Mouse (Mus musculus): ENCODE measurements around the gene Pnpo. TPM values are rescaled to one million over a fixed set of nuclear protein-coding genes. Genes with fewer than 3 reads are reported as not detected.
A peak's percentile ranks its signal among the peaks of the same experiment; 100 is the strongest.

Pnpo gene
- total RNA-seq (2021) = 1 to 10 TPM; 8.2 to 8.3 TPM
- long read RNA-seq, experiment 1, transcript Pnpo-201 (7 exons, 1,994 nt) = major isoform, 9 of 10 reads
- long read RNA-seq, experiment 1, partial matches to known transcripts = 0 of 10 reads
- long read RNA-seq, experiment 1, other reads (novel, unspliced or antisense) = 1 of 10 reads
- long read RNA-seq, experiment 2, transcript Pnpo-201 (7 exons, 1,994 nt) = major isoform, 29 of 32 reads
- long read RNA-seq, experiment 2, partial matches to known transcripts = 1 of 32 reads
- long read RNA-seq, experiment 2, other reads (novel, unspliced or antisense) = 2 of 32 reads

- DNase-seq (ENCODE audit: low spot score in 2 of 2) = peak; percentile 56 to 84
Observed at GRCm38 (mm10) chr11:96943746-96944304, at the start of gene Pnpo. TSS of gene Pnpo (minus strand) at chr11:96943986.

DNA sequence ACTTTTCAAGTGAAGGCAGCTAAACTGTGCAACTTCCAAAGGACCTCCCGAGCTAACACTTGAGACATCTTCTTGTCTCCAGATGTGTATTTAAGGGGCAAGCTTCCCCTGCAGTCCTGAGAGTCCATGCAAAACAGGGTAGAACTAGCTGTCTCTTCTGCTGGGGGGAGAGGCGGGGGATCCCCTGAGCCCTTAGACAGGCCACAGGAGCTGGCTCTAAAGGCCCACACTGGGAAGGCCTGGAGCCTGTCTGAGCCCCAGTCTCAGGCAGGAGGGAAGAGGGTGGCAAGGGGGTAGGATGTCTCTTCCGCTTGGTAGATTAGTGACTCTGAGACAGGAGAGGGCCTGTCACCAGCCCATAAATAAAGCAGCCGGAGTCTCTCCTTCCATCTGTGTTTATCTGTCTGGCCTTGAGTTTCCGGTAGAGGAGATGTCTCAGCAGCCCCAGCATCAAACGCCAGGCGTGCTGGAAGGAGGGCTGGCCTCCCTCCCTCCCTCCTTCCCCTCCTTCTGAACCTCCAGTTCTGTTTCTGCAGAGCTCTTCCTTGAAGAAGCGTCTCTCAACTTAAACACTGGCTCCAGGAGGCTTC is 49.0 kb upstream of the Pnpo start:
- no peak for DNase-seq (ENCODE audit: low spot score in 2 of 2)

GRCm38 (mm10) chr11:96991501-96991900 is 47.7 kb upstream of the Pnpo start:
- DNase-seq (ENCODE audit: low spot score in 2 of 2) = no peak

GRCm38 (mm10) chr11:96987873-96988655 is 44.3 kb upstream of the Pnpo start:
- DNase-seq (ENCODE audit: low spot score in 2 of 2) = no peak

- DNase-seq (ENCODE audit: low spot score in 2 of 2) = no peak
Observed at GRCm38 (mm10) chr11:96986463-96986862, 42.7 kb upstream of the Pnpo start.

GRCm38 (mm10) chr11:96984903-96985302 is 41.1 kb upstream of the Pnpo start:
- no peak for DNase-seq (ENCODE audit: low spot score in 2 of 2)

GRCm38 (mm10) chr11:96982859-96983258 is 39.1 kb upstream of the Pnpo start, which contains the start of gene Sp2:
TSS of gene Sp2 (minus strand) at chr11:96982959.
- no peak for DNase-seq (ENCODE audit: low spot score in 2 of 2)

GRCm38 (mm10) chr11:96982355-96982754 is 38.6 kb upstream of the Pnpo start:
- peak; percentile 52 to 72 for DNase-seq (ENCODE audit: low spot score in 2 of 2)

DNA sequence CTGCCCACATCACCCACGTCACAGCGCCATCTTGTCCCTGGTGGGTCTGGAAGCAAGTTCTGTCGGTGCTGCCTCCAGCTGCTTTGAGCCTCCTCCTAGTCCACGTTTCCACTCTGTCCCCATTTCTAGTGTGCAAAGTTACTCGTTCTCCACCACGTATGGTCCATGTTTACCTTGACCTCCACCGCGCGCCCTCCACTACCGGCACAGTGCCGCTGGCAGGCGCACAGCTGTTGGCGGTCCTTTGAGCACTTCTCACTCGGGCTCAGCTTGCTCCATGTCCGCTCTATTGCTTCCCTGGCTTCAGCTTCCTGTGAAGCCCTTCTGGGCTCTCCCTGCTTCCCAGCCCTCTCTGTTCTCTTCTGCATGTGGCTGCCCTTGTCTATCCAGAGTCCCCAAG is 37.7 kb upstream of the Pnpo start:
- DNase-seq (ENCODE audit: low spot score in 2 of 2) = no peak

DNA sequence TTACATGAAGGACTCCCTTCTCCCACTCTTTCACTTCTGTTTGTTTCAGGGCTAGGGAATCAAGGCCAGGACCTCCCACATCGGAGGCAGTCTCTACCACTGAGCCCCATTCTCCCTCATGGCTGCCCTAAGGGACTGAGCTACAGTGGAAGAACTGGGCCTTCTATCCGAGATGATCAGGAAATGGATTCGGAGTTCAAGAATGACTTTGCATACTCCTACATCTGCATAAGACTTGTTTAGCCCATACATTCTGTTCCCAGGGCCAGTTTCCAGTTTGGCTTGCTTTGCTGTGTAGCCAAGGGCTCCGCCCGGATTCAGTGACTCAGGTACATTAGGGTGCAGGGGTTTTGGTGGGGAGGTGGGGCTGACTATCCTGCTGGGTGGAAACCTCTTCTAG is 36.2 kb upstream of the Pnpo start:
- no peak for DNase-seq (ENCODE audit: low spot score in 2 of 2)

DNA sequence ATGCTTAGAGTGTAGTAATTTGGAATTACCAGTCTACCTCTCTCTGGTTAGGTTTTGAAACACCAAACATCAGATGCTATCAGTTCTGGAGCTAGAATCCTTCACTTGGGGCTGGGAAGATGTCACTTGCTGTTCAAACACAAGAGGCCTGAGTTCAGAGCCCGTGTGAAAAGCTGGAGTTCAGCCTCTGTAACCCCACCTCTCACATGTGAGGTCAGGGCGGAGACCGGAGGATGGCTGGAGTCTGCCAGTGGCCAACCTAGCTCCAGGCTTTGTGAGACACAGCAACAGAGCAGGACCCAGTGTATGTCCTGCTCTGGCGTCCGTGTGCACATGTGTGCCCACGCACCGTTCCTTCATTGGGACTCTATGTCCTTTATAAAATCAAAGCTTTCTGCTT is 35.5 kb upstream of the Pnpo start:
- no peak for DNase-seq (ENCODE audit: low spot score in 2 of 2)

DNA sequence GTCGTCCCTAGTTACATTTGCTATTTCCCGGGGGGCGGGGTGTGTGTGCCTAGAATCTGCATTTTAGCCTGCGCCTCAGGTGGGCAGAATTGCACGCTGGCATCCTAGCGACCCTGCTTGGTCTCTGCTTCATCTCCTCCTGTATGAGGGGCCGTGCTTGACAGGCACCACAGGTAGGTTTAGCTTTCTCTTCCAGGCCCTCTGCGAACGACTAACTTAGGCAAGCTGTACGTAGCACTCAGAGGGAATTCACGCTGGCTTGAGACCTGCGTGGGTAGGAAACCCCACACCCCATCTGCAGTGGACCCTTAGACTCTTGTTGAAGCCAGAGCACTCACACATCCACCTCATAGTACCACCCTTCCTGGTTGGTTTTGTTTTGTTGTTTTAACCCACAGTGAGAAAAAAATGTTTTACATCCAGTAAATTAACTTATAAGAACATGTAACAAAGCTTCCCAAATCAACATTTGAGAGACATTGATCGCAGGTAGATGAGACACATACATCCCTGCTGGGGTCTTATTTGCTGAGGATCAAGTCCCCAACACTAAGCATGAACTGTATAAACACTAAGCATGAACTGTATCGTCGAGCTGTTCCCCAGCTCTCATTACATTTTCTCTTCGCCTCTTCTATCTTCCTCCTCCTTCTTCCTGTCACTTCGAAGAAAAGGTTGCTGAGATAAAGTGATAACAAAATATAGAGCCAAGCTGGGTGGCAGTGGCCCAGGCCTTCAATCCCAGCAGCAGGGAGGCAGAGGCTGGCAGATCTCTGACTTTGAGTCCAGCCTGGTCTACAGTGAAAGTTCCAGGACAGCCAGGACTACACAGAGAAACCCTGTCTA is 34.8 kb upstream of the Pnpo start:
- no peak for DNase-seq (ENCODE audit: low spot score in 2 of 2)

DNA sequence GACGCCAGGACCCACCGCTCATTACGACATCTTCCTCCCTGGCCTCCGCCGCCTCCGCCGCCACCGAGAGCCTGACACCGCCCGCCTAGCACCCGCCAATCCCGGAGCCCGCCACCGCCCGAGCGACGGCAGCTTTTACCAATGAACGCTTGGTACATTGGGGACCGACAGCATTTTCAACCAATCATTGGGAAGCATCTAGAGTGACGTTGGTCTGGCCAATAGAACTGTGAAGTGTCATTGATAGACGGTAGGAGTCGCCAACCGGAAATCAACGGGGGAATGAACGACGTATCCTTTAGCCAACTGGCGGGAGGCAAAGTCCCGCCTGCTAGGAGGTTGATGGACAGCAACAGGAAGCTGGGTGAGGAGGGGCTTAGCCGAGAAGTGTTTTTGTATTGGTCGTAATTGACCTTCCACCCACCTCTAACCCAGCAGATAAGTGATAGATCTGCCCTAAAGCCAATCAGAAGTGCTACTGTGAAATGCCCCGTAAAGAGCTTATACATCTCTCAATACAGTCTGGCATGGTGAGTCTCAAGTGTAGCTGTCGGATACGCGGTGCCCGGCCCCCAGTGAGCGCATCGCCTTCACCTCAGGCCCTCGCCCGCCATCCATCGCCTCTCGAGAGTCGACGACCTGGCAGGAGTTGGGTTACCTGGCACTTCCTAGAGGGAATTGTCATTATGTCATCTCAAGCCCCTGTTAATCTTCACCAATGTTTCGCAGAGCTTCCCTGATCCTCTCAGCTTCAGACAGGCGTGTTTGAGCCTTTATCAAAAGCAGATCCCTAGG is 34.0 kb upstream of the Pnpo start:
- DNase-seq (ENCODE audit: low spot score in 2 of 2) = peak; percentile 95 to 99

DNA sequence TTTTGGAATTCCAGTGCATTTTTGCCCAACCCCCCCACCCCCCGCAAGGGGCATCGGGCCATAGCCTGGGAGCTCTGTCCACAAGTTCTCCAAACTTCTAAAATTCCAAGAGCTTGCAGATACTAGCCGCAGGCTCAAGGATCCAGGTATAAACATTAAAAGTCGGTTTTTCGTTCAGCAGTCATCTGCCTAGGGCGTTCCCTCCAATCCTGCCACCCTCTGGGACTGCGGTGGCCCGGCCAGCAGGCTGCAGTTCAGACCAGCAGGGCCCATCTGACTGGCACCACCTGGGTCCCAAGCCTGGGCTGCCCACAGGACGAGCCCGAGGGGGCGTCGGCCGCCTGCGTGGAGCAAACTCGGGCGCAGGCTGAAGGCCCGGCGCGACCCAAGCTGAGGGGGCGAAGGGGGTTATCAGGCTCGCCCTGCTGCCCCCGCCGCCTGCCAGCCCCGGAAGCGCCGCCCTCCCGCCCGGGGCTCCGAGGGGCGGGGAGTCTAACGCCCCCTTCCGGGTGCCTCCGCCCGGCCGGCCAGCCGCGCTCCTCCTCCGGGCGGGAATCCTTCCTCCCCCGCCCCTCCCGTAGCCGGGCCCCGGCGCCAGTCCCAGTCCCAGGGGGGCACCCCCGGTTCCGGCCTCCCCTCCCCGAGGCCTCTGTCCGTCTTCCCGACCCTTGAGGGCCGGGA is 33.3 kb upstream of the Pnpo start:
- peak; percentile 84 to 90 for DNase-seq (ENCODE audit: low spot score in 2 of 2)

DNA sequence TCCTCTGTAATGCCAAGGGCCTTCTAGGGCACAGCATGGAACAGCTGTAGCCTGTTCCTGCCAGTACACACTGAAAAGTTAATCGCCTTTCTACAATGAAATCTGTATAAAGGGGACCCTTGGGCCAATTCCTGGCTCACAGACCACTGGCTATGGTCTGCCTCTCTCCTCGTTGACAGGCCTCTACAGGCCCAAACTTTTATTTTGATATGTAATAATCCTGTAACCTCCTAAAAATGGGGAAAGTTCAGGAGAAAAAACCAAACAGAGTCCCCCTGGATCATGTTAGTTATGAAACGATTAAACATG is 32.5 kb upstream of the Pnpo start:
- DNase-seq (ENCODE audit: low spot score in 2 of 2) = no peak

- no peak for DNase-seq (ENCODE audit: low spot score in 2 of 2)
Observed at GRCm38 (mm10) chr11:96975511-96976378, 32.0 kb upstream of the Pnpo start.

- no peak for DNase-seq (ENCODE audit: low spot score in 2 of 2)
Observed at GRCm38 (mm10) chr11:96974813-96975212, 31.0 kb upstream of the Pnpo start.

DNA sequence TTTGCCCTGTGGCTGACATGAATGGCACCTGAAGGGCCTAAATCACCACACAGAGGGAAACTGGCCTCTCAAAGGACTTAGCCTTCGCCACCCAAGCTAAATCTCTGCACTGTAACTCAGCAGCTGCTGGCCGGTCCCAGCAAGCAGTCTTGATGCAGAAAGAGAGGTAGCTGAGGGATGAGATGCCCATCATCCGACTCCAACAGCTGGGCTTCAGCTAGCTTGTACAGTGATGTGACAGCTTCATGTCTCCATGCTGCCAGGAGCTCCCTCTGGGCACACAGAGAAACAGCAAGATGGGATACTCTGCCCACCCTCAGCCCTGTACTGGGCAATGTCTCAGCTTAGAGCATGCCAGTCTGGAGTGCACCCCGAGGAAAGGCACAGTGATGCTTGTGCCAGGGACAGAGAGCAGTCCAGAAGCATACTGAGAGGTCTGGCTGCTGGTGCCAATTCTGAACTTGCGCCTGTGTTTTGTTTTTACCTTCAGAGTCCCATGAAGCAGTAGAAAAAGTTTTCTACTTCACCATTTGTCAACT is 29.7 kb upstream of the Pnpo start:
- DNase-seq (ENCODE audit: low spot score in 2 of 2) = no peak

Data from gastrocnemius, postnatal 4 days (tissue).